Mouse (Mus musculus) v-Abl transformed pro-B cells (cell line): ENCODE data around the gene Rgs7.

Source experiments
- in situ Hi-C, 2 experiments: fragments of 400-800 bp; cut with MboI; formaldehyde crosslinking; loops; one replicate each; pipeline ENCODE4 v1.15.1; 2025; ENCODE audit not compliant: unreplicated experiment in 2 of 2

The Rgs7 gene

DNA sequence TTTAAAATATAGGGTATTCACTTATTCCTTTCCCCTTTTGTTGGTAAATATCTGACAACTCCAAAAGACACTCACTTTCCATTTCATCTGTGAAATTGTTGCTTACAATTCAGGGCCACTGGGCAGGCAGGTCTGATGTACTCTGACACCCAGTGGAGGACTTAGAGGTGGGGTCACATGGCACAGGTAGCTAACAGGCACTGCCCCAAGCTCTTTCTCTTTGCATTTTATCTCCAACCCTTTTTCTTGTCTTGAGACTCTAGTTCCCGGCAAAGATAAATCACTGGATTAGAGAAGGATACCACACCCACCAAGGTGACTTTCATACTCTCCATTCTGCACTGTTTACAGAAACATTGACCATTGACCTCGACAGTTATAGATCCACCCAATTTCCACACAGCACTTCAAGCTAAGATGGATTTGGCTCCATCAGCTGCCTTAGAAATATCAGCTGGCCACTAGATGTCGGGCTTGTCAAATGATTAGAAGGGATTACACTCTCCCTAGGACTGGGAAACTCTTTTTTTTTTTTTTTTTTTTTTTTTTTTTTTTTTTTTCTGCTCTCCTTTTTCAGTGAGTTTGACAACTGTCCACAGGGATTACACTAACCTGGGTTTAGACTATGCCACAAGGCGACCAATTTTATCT is 451.0 kb downstream of the Rgs7 start:
- in situ Hi-C loops = loop anchor here in 1 of 2 experiments (25.0 kb wide), 1 partner anchor 1821 kb away; no protein-coding TSS in a partner anchor

DNA sequence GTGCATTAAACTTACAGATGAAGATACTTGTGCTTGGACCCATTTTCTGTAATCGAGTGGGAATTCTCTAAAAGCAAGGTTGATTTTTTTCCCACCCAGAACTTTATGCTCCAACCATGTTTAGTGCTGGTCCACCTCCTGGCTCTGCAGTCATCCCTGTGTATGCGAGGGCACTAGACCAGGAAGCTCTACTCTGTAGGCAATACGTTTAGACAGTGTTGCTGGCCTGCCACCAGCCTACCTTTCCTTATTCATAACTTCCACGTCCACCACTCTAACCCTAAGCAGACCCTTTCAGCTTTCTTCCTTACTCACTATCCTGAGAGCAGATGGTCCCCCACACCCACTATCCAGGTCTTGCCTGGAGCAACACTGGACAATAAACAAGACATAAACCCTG is 452.3 kb downstream of the Rgs7 start:
- in situ Hi-C loops = loop anchor here in 1 of 2 experiments (25.0 kb wide), 1 partner anchor 1822 kb away; no protein-coding TSS in a partner anchor

DNA sequence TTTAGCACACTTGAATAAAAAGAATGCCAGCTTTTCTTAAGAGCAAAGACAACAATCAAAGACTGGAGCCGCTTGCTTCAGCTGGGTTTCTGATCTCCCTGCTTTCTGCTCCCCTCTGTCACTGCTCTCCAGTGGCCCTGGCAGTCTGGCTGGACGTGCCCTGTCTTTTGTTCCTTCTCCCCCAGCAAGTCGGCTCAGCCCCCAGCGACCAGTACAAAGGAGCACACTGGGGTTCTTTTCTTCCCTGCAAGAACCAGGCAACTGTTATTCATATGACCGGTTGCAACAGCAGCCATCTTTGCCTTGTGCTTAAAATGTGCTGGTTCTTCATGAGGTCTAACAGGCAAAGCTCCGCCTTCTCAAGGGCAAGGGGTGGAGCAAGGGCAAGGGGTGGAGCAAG is 452.7 kb downstream of the Rgs7 start:
- in situ Hi-C loops = loop anchor here in 1 of 2 experiments (10.0 to 25.0 kb wide), 2 partner anchors 1655 to 1823 kb away; no protein-coding TSS in a partner anchor

DNA sequence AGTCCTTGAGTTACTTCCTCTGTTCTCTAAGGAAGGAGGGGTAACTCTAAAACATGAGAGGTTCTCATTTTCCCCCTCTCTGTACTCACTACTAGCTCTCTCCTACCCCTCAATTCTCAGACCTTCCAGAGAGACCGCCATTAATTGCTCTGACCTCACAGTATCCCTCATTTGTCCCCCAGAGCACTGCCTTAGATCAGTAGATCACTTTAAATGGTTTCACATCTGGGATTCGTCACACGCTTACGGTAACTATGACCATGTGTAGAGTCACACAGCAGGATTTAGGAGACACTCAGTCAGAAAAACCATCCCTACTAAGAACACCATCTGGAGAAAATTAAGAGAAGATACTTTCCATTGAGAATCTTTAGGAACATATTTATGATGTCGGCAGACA is 456.8 kb downstream of the Rgs7 start:
- in situ Hi-C loops = loop anchor here in 1 of 2 experiments (10.0 to 25.0 kb wide), 2 partner anchors 1659 to 1827 kb away; no protein-coding TSS in a partner anchor

DNA sequence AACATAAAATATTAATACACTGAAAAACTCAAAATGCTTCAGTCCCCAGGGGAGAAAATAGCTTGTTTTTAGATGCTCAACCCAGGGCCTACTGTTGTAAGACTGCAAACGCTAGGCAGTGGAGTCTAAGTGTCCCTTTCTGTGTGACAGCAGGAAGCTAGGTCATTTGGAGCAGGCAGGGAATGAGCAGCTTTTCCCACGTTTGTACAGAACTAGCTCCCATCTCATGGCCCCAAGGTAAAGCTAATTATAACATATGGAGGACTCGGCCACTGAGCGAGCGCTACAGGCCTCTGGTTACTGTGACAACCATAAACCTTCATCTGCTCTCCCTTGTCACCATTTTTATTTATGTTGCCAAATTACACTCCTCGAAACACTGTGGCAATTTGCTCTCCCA is 460.3 kb downstream of the Rgs7 start:
- in situ Hi-C loops = loop anchor here in 1 of 2 experiments (10.0 to 25.0 kb wide), 2 partner anchors 1663 to 1830 kb away; no protein-coding TSS in a partner anchor

DNA sequence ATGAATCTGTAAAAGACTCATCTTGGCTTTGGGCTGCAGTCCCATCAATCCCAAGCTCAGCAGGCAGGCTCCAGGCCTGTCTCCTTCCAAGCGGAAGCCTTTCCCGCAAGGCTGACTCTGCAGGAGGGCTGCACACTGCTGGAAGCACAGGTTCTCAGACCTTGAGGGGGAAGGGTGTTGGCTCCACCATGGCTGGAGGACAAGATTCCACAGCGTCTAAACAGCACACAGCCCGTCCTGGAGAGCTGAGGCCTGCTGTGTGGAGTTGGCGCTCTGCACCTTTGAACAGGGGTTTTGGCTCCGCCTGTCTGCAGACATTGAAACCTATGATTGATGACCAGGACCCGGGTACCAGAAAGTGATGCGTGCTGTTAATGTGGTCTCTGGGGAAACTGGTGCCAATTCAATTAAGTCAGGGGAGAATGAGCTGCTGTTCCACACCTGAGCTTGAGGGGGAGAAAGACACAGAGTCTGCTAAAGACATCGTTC is 463.5 kb downstream of the Rgs7 start:
- in situ Hi-C loops = loop anchor here in 1 of 2 experiments (25.0 kb wide), 1 partner anchor 1834 kb away; no protein-coding TSS in a partner anchor

DNA sequence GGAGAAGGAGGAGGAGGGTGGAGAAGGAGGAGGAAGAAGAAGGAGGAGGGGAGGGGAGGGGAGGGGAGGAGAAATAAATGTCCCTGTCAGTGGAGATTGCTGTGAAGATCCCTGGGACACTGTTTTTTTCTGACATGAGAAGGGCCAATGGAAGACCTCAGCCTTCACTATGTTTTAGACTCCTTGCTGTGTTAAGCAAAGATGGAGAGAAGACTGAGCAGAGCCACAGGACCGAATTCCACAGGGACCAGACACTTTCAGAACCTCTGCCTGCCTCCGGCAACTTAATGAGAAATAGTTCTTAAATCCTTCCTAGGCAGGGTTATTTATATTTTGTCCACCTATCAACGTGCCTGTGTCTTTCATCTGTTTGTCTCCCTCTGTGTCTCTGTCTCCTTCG is 464.0 kb downstream of the Rgs7 start:
- in situ Hi-C loops = loop anchor here in 1 of 2 experiments (25.0 kb wide), 1 partner anchor 1834 kb away; no protein-coding TSS in a partner anchor

DNA sequence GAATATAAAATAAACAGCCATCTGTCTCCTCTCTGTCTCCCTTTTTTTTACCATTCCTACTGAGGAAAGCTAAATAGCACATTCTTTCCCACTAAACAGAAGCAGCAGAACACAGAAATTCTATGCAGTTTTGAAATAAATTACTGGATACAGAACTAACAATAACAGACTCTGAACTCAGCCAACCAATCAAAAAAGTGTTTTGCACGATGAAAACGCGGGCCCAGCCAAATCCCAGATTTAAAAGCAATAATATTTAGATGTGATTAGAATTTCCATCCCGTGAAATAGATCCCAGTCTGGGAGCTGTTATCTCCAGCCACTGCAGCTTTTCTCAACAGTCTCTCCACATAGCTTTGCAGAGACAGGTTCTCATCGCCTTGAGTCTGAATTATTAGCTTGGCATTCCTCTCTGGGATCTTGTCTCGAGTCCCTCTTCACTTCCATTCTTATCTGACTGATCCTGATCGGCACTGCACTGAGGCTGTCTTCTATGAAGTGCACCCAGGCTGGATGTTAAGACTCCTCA is 466.5 kb downstream of the Rgs7 start:
- in situ Hi-C loops = loop anchor here in 1 of 2 experiments (25.0 kb wide), 1 partner anchor 1836 kb away; no protein-coding TSS in a partner anchor

DNA sequence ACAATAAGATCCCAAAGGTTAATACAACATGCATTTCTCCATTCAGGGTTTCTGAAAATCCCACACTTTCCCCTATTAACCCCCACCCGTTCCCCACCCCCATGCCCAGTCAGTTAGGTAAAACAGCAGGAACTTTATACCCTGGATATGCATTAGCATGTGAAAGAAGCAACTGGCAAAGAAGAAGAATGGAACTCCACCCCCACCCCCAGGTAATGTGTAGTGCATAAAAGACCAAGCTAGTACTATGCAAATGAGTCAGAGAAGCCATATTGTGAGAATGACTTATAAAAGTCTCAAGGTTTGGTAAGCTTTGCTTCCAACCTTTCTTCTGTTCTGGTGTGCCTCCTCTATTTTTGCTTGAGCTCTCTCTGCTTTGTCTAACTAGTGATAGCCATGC is 468.2 kb downstream of the Rgs7 start:
- in situ Hi-C loops = no loop called here
